Mouse (Mus musculus) midbrain, postnatal 0 days (tissue): ENCODE results near the gene Krtap15. TPM values are rescaled to one million over a fixed set of nuclear protein-coding genes. Genes with fewer than 3 reads are reported as not detected.

Experiments
- ATAC-seq: fragments of 200-750 bp; cut with Nextera tagmentation; 2 replicates; pipeline ENCODE4 v1.8.0; 2017; ENCODE audit warnings: moderate number of reproducible peaks, mild to moderate bottlenecking, moderate TSS enrichment, moderate library complexity; ENCODE audit not compliant: low FRiP score
- DNase-seq: peaks from one replicate; pipeline ENCODE4 v3.0.0-alpha.2; 2015; ENCODE audit warnings: low spot score
- H3K27ac ChIP-seq: fragments of 300-500 bp; sonication (generic); 2 replicates; pipeline ENCODE4 v1.5.1; 2014; ENCODE audit warnings: low read depth, mild to moderate bottlenecking, low read length, mixed read lengths
- H3K27me3 ChIP-seq: fragments of 300-500 bp; sonication (generic); 2 replicates; pipeline ENCODE4 v1.6.1; 2014; ENCODE audit warnings: low read length, control low read depth, mixed read lengths; ENCODE audit not compliant: insufficient read depth
- H3K36me3 ChIP-seq: fragments of 300-500 bp; sonication (generic); 2 replicates; pipeline ENCODE4 v1.6.1; 2014; ENCODE audit warnings: low read length, control low read depth, mixed read lengths; ENCODE audit not compliant: insufficient read depth
- H3K4me1 ChIP-seq: fragments of 300-500 bp; sonication (generic); 2 replicates; pipeline ENCODE4 v1.6.1; 2014; ENCODE audit warnings: mild to moderate bottlenecking, control low read depth, antibody characterized with exemption, low read length, mixed read lengths; ENCODE audit not compliant: insufficient read depth
- H3K4me2 ChIP-seq: fragments of 300-500 bp; sonication (generic); 2 replicates; pipeline ENCODE4 v1.6.1; 2014; ENCODE audit warnings: low read depth, mild to moderate bottlenecking, low read length, mixed read lengths; ENCODE audit not compliant: poor library complexity, severe bottlenecking
- H3K4me3 ChIP-seq: fragments of 300-500 bp; sonication (generic); 2 replicates; pipeline ENCODE4 v1.5.1; 2014; ENCODE audit warnings: low read depth, mild to moderate bottlenecking, low read length, moderate library complexity
- H3K9ac ChIP-seq: fragments of 300-500 bp; sonication (generic); replicated peaks from 2 replicates; pipeline ENCODE4 v1.6.1; 2014; ENCODE audit warnings: mild to moderate bottlenecking, low read length, moderate library complexity, mixed read lengths; ENCODE audit not compliant: poor library complexity, severe bottlenecking
- H3K9me3 ChIP-seq: fragments of 300-500 bp; sonication (generic); 2 replicates; pipeline ENCODE4 v1.6.1; 2016; ENCODE audit warnings: low read length, control low read depth
- CTCF ChIP-seq: IDR thresholded peaks from 2 replicates; pipeline ENCODE4 v1.5.1; 2016; ENCODE audit warnings: antibody characterized with exemption, mild to moderate bottlenecking
- WGBS: fragments of 180-500 bp; shearing (Covaris S2); extraction: QIAGEN DNeasy Blood & Tissue Kit; methylation state at CpG from one replicate; pipeline ENCODE4 v1.1.7; 2014; 5-methylcytosine and 5-hydroxymethylcytosine counted together
- polyA plus RNA-seq: library from polyadenylated mRNA; unstranded; fragments of >200 nt; fragmentation: Nextera tagmentation; extraction: Ambion mirVana; gene quantifications from 2 replicates; pipeline ENCODE4 v1.2.1, GENCODE M21; 2015
- total RNA-seq: library from RNA; depleted of rRNA; stranded (reverse); fragments of >200 nt; gene quantifications from 2 replicates; pipeline ENCODE4 v1.2.3, GENCODE M21; 2014; rRNA removed

Krtap15 gene
- total and polyA plus RNA-seq, 2 experiments from 2014 or later = not detected

- Histone ChIP-seq H3K4me2 (no peak within 1 kb of the TSS), H3K36me3 (no peaks in the 10 kb centered on the region), H3K9me3 (no peaks in the 10 kb centered on the region), H3K4me3 (no peak within 1 kb of the TSS), H3K9ac (no peak within 1 kb of the TSS), H3K27ac (no peak within 1 kb of the TSS), H3K27me3 (no peaks in the 10 kb centered on the region), H3K4me1 (no peaks in the 10 kb centered on the region)
- TF ChIP-seq CTCF = no peak
- WGBS = 88% methylated on average over 6 of the region's 6 CpGs
- no peak for ATAC-seq
- no peak for DNase-seq
Observed at GRCm38 (mm10) chr16:88869311-88869710, 49.3 kb downstream of the Krtap15 start, which contains the start of gene Krtap19-1. Gene Krtap19-1 (minus strand): TSS chr16:88869411.

GRCm38 (mm10) chr16:88874169-88874568 is 54.2 kb downstream of the Krtap15 start, which contains the start of gene Krtap19-2:
Gene Krtap19-2 (minus strand): TSS chr16:88874269.
- Histone ChIP-seq H3K36me3 (no peaks in the 10 kb centered on the region), H3K4me2 (no peak within 1 kb of the TSS), H3K9me3 (no peaks in the 10 kb centered on the region), H3K9ac (no peak within 1 kb of the TSS), H3K4me3 (no peak within 1 kb of the TSS), H3K27ac (no peak within 1 kb of the TSS), H3K27me3 (no peaks in the 10 kb centered on the region), H3K4me1 (no peaks in the 10 kb centered on the region)
- ATAC-seq = no peak
- TF ChIP-seq CTCF = no peak
- whole genome bisulfite sequencing = 96% methylated on average over 3 of the region's 3 CpGs
- no peak for DNase-seq

GRCm38 (mm10) chr16:88877938-88878337 is 57.9 kb downstream of the Krtap15 start, which contains the start of gene Krtap19-3:
Gene Krtap19-3 (minus strand): TSS chr16:88878038.
- Histone ChIP-seq H3K27me3 (no peaks in the 10 kb centered on the region), H3K4me2 (no peak within 1 kb of the TSS), H3K36me3 (no peaks in the 10 kb centered on the region), H3K9me3 (no peaks in the 10 kb centered on the region), H3K4me1 (no peaks in the 10 kb centered on the region), H3K4me3 (no peak within 1 kb of the TSS), H3K27ac (no peak within 1 kb of the TSS), H3K9ac (no peak within 1 kb of the TSS)
- TF ChIP-seq CTCF = no peak
- no peak for DNase-seq
- no peak for ATAC-seq
- WGBS = 95% methylated on average over 2 of the region's 2 CpGs

Other genes starting within 250 kb of the Krtap15 start
- gene Krtap24-1, start 207.9 kb upstream of the Krtap15 start, total RNA-seq = not detected in 2 replicates
- gene Krtap24-1, start 207.9 kb upstream of the Krtap15 start, polyA plus RNA-seq = not detected in 2 replicates
- gene 2310079G19Rik, start 192.5 kb upstream of the Krtap15 start, total RNA-seq = not detected in 2 replicates
- gene 2310079G19Rik, start 192.5 kb upstream of the Krtap15 start, polyA plus RNA-seq = not detected in 2 replicates
- not detected in 2 replicates for gene Krtap26-1, start 172.4 kb upstream of the Krtap15 start, total RNA-seq
- not detected in 2 replicates for gene Krtap26-1, start 172.4 kb upstream of the Krtap15 start, polyA plus RNA-seq
- gene Krtap27-1, start 148.5 kb upstream of the Krtap15 start, total RNA-seq = not detected in 2 replicates
- not detected in 2 replicates for gene Krtap27-1, start 148.5 kb upstream of the Krtap15 start, polyA plus RNA-seq
- not detected in 2 replicates for gene 2310061N02Rik, start 112.3 kb upstream of the Krtap15 start, total RNA-seq
- not detected in 2 replicates for gene 2310061N02Rik, start 112.3 kb upstream of the Krtap15 start, polyA plus RNA-seq
- gene Krtap13-1, start 91.4 kb upstream of the Krtap15 start, total RNA-seq = not detected in 2 replicates
- not detected in 2 replicates for gene Krtap13-1, start 91.4 kb upstream of the Krtap15 start, polyA plus RNA-seq
- not detected in 2 replicates for gene Krtap13, start 68.6 kb upstream of the Krtap15 start, total RNA-seq
- gene Krtap13, start 68.6 kb upstream of the Krtap15 start, polyA plus RNA-seq = not detected in 2 replicates
- gene 2310034C09Rik, start 61.4 kb upstream of the Krtap15 start, total RNA-seq = not detected in 2 replicates
- gene 2310034C09Rik, start 61.4 kb upstream of the Krtap15 start, polyA plus RNA-seq = not detected in 2 replicates
- gene 2310057N15Rik, start 46.0 kb upstream of the Krtap15 start, total RNA-seq = not detected in 2 replicates
- not detected in 2 replicates for gene 2310057N15Rik, start 46.0 kb upstream of the Krtap15 start, polyA plus RNA-seq
- gene Gm5965, start 42.3 kb upstream of the Krtap15 start, total RNA-seq = not detected in 2 replicates
- not detected in 2 replicates for gene Gm5965, start 42.3 kb upstream of the Krtap15 start, polyA plus RNA-seq
- not detected in 2 replicates for gene Gm20741, start 8.0 kb upstream of the Krtap15 start, total RNA-seq
- gene Gm20741, start 8.0 kb upstream of the Krtap15 start, polyA plus RNA-seq = not detected in 2 replicates
- not detected in 2 replicates for gene Krtap14, start 5.9 kb downstream of the Krtap15 start, total RNA-seq
- not detected in 2 replicates for gene Krtap14, start 5.9 kb downstream of the Krtap15 start, polyA plus RNA-seq
- gene Krtap19-1, start 49.2 kb downstream of the Krtap15 start, total RNA-seq = not detected in 2 replicates
- not detected in 2 replicates for gene Krtap19-1, start 49.2 kb downstream of the Krtap15 start, polyA plus RNA-seq
- not detected in 2 replicates for gene Krtap19-2, start 54.1 kb downstream of the Krtap15 start, total RNA-seq
- not detected in 2 replicates for gene Krtap19-2, start 54.1 kb downstream of the Krtap15 start, polyA plus RNA-seq
- not detected in 2 replicates for gene Krtap19-3, start 57.8 kb downstream of the Krtap15 start, total RNA-seq
- gene Krtap19-3, start 57.8 kb downstream of the Krtap15 start, polyA plus RNA-seq = not detected in 2 replicates
- gene Krtap19-4, start 64.9 kb downstream of the Krtap15 start, total RNA-seq = not detected in 2 replicates
- not detected in 2 replicates for gene Krtap19-4, start 64.9 kb downstream of the Krtap15 start, polyA plus RNA-seq
- not detected in 2 replicates for gene Krtap19-5, start 76.2 kb downstream of the Krtap15 start, total RNA-seq
- not detected in 2 replicates for gene Krtap19-5, start 76.2 kb downstream of the Krtap15 start, polyA plus RNA-seq
- not detected in 2 replicates for gene Krtap19-9b, start 112.0 kb downstream of the Krtap15 start, total RNA-seq
- gene Krtap19-9b, start 112.0 kb downstream of the Krtap15 start, polyA plus RNA-seq = not detected in 2 replicates
- not detected in 2 replicates for gene Krtap16-3, start 142.7 kb downstream of the Krtap15 start, total RNA-seq
- gene Krtap16-3, start 142.7 kb downstream of the Krtap15 start, polyA plus RNA-seq = not detected in 2 replicates
- gene Krtap22-2, start 190.5 kb downstream of the Krtap15 start, total RNA-seq = not detected in 2 replicates
- not detected in 2 replicates for gene Krtap22-2, start 190.5 kb downstream of the Krtap15 start, polyA plus RNA-seq
- not detected in 2 replicates for gene Gm10229, start 195.1 kb downstream of the Krtap15 start, total RNA-seq
- gene Gm10229, start 195.1 kb downstream of the Krtap15 start, polyA plus RNA-seq = not detected in 2 replicates
- not detected in 2 replicates for gene Krtap6-1, start 211.5 kb downstream of the Krtap15 start, total RNA-seq
- not detected in 2 replicates for gene Krtap6-1, start 211.5 kb downstream of the Krtap15 start, polyA plus RNA-seq
- gene Gm10228, start 221.3 kb downstream of the Krtap15 start, total RNA-seq = not detected in 2 replicates
- not detected in 2 replicates for gene Gm10228, start 221.3 kb downstream of the Krtap15 start, polyA plus RNA-seq
- gene Krtap6-5, start 227.7 kb downstream of the Krtap15 start, total RNA-seq = not detected in 2 replicates
- not detected in 2 replicates for gene Krtap6-5, start 227.7 kb downstream of the Krtap15 start, polyA plus RNA-seq
- gene 1110025L11Rik, start 243.8 kb downstream of the Krtap15 start, total RNA-seq = not detected in 2 replicates
- gene 1110025L11Rik, start 243.8 kb downstream of the Krtap15 start, polyA plus RNA-seq = not detected in 2 replicates